Mouse (Mus musculus): Measurements from ENCODE around the gene Nlk.
"Not testable (repeated sequence)": the region's sequence is repeated elsewhere in the genome, so short reads cannot be mapped to it uniquely, and the experiment has no call there.

Gene Nlk

DNA sequence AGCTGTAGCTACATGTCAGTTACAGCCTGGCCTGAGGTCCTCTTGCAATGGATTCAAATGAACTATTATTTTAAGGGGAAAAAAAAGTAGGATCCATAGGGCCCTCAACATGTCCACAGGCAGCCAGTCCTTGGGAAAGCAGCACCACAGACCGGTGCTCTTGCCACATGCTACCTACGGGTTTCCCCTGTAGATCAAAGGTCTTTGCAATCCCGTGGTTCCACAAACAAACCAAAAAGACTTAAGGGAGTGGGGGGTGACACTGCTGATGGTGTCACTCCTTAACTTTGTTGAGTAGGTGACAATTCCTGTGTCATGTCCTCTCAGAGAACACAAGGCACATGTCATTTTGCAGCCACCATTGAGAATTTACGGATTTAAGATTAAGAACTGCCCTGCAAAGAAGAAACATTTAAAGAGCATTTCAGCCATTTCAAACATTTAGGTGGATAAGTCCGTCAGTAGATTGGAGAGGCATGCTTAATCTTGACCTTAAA lies 147.6 kb downstream of the Nlk start:
- DNase-seq (ENCODE audit: extremely low read depth, low read depth, low spot score) = no peak

DNA sequence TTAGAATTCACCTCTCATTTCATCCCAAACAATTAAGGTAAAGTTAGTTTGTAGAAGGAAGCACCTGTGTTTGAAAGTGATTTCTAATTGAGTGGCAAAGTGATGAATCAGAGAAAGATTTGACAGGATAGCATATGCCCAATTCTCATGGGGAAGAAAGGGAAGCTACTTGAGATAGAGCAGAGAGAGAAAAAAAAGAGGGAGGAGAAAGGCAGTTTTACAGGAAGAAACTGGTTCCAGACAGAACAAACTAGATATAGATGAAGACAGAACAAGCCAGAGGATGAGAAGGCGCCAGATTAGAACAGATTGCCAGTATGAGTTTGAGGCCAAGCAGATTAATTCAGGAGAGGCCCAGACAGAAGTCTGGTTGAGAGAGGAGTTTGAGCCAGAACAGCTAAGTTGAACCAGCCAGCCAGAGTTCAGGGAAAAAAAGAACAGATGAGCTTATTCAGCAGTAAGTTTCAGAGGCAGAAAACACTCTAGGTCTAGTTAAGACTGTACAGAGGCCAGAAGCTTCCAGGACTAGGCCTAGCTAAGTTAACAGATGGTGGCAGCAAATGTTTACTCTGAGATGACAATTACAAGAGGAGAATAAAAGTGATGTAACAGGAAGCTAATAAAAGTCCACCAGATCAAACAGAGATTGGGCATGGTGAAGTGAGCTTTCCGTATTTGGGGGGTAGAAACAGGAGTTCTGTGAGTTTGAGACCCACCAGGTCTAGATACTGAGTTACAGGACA lies 149.3 kb downstream of the Nlk start:
- DNase-seq (ENCODE audit: extremely low read depth, low read depth, low spot score) = no peak

DNA sequence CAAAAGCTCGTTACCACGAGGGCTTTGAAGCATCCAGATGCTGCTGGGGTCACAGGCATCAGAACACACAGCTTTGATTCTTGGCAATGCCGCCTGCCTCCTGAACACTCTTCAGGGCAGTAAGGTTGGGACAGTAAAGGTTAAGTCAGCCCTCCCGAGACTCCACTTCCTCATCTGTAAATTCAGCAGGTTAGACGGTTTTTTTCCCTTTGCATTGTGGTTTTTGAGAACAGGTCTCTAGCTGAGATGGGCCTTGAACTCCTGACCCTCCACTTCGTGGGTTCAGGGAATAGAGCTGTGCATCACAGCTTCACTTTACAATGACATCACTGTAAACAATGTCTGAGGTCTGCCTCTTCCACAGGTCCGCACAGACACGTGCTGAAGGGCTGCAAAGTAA lies 152.0 kb downstream of the Nlk start:
- no peak for DNase-seq (ENCODE audit: extremely low read depth, low read depth, low spot score)

DNA sequence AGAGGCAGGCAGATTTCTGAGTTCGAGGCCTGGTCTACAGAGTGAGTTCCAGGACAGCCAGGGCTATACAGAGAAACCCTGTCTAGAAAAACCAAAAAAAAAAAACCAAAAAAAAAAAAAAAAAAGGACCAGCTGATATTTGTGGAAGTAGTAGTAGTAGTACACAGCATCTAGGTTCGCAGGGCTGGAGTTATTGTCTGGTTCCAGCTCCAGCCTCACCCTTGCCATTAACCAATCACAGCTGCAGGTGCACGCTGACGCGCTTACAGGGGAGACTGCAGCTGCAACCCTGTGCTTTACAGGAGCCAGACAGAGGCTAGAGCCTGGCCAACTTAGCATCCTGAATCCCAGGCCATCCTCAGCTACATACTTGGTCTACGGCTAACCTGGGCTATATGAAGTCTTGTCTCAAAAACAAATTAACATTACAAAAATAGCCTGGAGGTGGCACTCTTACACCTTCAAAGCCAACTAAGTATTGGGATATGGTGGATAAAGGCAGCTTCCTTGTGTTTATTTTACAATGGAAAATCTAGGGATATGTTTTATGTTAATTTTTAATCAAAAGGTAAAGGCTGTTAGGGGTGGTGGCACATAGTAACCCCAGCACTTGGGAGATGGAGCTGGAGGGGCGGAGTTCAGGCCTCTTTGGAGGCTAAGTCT lies 152.6 kb downstream of the Nlk start:
- no peak for DNase-seq (ENCODE audit: extremely low read depth, low read depth, low spot score)

DNA sequence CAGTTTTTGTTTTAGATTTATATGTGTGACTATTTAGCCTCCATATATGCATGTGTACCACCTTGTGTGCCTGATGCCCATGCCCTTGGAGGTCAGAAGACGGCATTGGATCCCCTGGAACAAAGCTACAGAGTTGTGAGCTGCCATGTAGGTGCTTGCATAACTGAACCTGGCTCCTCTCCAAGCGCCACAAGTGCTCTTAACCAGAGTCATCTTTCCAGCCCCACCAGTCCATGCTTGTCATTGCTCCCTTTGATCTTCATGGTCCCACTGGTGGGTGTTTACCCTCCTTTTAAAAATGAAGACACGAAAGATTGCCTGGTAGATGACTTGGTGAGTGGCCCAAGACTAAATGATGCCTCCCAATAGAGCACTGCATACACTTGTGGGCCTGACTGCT lies 156.8 kb downstream of the Nlk start:
- DNase-seq (ENCODE audit: extremely low read depth, low read depth, low spot score) = peak; percentile 80

DNA sequence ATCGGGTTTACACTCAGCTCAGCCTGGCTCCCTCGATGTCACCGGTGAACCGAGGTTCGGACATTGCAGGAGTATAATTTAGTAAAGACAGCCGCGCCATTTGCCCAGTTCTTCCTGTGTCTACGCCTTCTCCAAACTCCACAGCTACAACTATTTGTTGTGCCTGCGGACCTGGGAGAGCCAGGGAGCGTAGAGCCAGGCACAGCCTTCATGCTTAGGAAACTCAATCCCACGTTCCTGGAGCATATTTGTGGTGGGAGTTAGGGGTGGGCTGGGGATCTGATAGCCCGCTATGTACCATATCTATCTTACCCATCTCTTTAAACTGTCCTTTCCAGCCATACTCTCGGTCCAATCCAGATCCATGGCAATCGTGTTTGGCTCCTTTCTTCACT lies 160.5 kb downstream of the Nlk start:
- no peak for DNase-seq (ENCODE audit: extremely low read depth, low read depth, low spot score)

DNA sequence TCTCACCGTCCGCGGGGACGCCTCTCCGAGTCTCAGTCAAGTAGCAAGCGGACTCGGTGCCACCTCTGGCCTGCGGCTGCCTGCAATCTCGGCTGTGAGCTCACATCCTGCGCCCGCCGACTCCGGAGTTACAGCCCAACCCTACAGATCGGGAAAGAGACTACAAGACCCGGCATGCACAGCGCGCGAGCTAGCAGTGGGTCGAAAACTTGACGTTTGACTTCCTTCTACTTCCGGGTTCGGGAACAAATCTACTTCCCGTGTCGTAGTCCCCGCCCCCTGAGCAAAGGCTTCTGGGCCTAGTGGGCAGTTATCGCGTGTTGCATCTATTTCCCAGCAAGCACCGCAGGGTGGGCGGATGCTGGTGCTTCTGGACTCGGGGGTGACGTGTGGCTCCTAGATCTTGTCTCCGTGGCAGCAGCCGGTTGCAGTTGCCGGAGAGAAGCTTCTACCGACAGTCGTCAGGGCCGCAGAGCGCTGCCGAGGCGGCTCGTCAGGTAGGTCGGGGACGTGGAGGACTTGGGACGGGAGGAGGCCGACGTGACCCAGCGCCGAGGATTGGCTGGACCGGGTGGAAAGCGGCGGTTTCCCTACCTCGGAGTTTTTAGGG lies 161.0 kb downstream of the Nlk start, which contains the start of the genes Tnfaip1 and Ift20:
Gene Tnfaip1, minus strand, starts transcription at position 253 of the 610 bp plus-strand sequence.
Gene Ift20, plus strand, starts transcription at position 282 of the 610 bp plus-strand sequence.
- peak; percentile 95 for DNase-seq (ENCODE audit: extremely low read depth, low read depth, low spot score)

DNA sequence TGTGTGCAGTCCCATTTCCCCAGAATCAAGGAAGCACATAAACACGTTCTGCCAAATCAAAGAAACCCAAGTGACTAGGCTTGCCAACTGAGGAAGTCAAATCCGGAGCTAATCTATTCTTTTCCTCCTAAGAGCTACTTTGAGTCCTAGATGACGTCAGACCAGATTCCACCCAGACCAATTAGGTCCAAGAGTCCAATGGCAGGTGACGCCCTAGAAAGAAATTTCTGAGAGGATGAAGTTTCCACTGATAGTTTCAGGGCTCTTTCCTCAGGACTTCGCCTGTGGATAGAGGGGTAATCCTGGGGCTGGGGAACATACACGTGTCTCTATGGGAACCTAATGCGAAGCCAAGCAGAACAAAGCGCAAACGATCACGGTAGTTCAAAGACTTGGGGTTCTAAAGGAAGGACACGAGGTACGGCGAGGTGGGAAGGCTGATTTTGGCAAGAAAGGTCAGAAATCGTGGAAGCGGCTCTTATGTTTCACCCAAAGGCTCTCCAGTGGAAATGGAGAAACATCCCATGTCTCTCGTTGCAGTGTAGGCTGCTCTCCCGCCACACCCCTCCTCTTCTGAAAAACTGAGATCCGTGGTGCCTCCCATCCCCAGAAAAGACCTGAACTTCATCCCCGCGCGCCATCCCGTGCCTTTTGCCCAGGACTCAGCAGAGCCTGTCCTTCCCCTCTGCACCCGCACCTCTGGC lies 161.6 kb downstream of the Nlk start:
- no peak for DNase-seq (ENCODE audit: extremely low read depth, low read depth, low spot score)

DNA sequence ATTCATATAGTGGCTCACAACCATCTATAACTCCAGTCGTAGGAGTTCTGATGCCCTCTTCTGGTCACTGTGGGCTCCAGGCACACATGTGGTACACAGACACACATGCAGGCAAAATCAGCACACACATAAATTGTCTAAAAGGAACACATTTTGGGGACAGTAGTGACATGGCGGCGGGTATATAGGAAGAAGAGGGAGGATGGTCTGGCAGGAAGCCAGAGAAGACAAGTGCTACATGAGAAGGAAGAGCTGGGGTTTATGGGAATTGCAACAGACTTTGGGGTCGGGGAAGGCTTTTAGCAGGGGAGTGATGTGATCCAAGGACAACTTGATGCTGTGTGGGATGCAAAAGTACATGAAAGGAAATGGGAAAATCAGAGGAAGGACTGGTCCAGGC lies 162.7 kb downstream of the Nlk start:
- no peak for DNase-seq (ENCODE audit: extremely low read depth, low read depth, low spot score)

DNA sequence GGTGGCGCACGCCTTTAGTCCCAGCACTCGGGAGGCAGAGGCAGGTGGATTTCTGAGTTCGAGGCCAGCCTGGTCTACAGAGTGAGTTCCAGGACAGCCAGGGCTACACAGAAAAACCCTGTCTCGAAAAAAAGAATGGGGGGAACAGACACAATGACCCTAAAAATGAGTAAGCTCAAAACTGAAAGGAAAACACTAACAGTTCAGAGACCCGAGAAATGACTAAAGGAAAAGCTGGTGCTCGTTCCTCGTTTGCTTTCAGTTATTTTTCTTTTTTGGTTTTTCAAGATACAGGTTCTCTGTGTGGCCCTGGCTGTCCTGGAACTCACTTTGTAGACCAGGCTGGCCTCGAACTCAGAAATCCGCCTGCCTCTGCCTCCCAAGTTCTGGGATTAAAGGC lies 165.7 kb downstream of the Nlk start:
- not testable (repeated sequence) for DNase-seq (ENCODE audit: extremely low read depth, low read depth, low spot score)

DNA sequence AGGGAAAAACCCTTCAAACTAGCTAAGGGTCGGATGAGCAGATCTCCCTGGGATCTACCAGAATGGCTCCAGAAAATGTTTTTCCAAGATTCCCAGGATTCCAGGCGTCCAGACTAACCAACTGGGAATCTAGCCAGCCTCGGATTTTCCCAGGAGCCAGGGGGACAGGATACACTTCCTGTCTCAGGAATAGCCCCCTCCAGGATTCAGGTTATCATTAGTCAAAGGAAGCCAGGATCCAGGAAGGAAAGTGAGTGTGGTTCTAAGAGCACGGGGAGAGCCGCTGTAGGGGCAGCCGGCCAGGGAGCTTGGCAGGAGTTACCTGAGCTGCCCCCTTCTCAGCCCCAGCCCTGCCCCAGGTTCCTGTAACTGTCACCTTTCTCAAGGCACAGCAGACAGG lies 166.1 kb downstream of the Nlk start:
- no peak for DNase-seq (ENCODE audit: extremely low read depth, low read depth, low spot score)

DNA sequence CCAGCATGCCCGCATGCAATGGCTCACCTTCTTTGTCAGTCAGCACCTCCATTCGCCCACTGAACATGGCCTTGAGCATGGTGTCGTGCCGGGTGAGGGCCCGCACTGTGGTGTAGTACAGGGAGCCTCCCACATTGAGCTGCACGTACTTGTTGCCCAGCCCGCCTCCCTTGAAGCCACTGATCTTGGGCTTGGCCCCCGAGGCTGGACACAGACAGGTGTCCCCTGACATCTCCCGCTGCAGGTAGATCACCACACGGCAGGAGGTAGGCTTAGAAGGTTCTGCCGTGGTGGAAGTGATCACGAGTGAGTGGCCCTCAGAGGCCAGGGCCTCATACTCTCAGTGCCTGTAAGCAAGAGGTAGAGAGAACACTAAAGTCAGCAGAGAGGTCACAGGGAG lies 167.2 kb downstream of the Nlk start:
- DNase-seq (ENCODE audit: extremely low read depth, low read depth, low spot score) = no peak

DNA sequence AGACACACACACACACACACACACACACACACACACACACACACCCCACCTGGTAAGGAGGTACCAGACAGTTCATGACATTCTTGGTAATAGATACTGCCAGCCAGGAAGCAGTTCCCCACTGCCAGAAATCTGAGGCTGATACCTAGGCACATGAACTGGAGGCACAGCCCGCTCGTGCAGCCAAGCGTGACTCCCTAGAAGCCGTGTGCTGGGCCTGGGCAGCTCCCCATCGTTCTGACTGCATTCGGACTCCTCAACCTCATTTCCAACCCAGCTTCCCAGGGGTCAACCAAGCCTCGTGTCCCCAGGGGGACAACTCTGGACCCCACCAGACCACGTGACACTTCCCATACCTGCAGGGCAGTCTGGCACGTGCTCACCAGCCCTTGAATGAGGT lies 168.5 kb downstream of the Nlk start:
- no peak for DNase-seq (ENCODE audit: extremely low read depth, low read depth, low spot score)

DNA sequence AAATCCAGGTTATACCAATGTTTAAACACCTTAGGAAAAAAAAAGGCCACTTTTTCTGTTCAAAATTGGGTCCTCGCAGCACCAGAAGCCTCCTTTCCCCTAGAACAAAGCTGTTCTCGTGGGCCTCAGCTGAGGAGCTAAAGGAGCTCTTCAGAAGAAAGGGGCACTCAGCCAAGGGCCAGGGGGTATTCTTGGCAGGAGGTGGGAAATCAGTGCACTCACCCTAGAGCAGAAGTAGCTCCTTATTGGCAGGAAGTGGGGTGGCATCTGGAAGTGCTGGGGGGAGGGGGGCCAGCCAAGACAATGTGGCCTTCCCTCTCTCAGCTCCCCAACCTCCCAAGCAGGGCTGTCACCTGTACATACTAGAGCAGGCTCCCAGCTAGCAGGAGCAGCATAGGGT lies 172.3 kb downstream of the Nlk start:
- no peak for DNase-seq (ENCODE audit: extremely low read depth, low read depth, low spot score)

DNA sequence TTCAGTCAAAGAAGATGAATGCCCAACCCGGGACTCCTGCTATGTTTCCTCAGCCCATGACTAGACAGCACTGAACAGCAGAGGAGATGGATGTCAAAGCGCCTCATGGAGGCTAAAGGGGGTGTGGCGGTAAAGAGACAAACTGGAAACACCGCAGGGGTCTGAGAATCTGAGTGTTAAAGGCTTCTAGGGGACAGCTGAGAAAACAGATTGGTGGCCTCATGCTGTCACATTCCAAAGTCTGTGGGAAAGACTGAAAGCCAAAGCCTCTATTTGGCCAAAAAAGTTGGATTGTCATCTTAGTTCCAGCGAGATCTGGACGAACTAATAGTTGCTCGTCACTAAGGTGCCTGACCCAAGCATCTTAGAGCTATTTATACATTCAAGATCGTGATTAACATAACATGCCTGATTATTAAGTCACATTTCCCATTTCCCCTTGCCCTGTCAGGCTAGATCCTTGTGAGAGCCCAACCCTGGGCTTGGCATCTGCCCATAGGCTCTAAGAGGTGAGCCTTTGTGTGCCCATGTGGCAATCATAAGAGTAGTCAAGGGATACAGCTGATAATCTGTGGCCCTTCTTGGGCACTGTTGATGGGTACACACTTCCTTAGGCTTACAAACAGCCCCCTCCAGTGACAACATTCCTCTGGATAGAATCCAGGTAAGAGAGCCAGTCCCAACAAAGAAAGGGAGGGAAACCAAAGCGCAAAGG lies 173.8 kb downstream of the Nlk start:
- DNase-seq (ENCODE audit: extremely low read depth, low read depth, low spot score) = no peak

DNA sequence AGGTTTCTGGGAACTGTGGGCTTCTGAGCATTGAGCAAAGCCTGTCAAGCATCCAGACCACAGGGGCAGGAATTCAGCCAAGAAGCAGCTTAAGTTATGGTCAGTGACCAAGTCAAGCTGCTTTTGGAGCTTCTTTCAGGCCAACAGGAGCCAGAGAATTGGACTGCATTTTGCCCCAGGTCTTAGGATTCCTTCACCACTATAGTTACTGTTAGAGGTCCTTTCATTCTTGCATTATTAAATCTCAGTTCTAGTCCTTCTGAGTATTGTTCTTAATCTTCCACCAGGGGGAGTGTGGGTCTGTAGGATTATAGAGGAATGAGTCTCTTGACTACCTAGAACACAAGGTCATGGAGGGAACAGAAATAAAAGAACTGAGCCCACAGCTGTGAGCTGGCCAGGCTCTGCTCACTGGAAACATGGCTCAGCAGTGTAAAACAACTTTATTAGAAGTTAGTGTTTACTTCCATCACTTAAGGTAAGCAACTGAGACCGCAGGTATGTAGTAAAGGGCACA lies 174.6 kb downstream of the Nlk start:
- peak; percentile 68 for DNase-seq (ENCODE audit: extremely low read depth, low read depth, low spot score)

DNA sequence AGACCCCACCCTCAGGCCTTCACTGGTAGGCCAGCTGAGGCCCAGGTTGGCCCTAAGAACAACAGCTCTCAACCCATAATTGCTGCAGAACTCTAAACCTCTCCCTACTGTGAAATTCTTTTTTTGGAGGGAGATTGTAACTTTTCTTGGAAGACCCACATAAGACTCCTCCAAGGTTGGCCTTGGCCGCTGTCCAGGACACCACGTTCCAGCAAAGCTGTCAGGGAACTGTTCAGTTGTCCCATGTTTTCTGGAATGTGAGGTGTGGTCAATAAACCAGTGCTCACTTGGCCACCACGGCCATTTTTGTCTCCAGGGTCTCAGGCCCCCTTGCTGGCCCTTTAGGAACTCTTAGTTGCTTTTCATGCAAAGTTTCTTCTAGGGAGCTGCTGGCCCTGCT lies 175.3 kb downstream of the Nlk start:
- DNase-seq (ENCODE audit: extremely low read depth, low read depth, low spot score) = no peak

DNA sequence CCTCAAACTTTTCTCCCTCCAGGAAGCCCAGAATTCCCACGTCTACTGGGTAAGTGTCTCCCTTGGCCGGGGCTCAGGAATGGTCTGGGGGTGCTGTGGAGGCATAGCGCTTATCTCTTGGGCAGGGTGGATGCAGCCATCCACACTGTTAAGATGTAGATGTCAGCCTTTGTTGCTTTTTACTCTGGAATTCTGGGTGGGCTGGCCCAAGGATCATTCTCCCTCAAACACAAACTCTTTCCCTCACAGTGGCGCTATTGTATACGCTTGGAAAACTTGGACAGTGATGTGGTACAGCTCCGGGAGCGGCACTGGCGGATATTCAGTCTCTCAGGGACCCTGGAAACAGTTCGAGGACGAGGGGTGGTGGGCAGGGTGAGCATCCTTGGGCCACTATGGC lies 178.2 kb downstream of the Nlk start:
- no peak for DNase-seq (ENCODE audit: extremely low read depth, low read depth, low spot score)
